Comparison of ENCODE assay signal across 8 mouse cellular contexts in genomic region chr1:55051671-55052070, GRCm38 (mm10). TPM values are rescaled to one million over a fixed set of nuclear protein-coding genes. Genes with fewer than 3 reads are reported as not detected.
DNase-seq lines count a peak whose midpoint lies in the region; ATAC-seq and TF ChIP-seq lines count a peak whose summit lies in the region.

No protein-coding gene starts in this region.

- peaks cover 22% of the 10 kb centered on the region for H3K4me1 ChIP-seq in heart, embryonic 13.5 days
- peaks cover 23% of the 10 kb centered on the region for H3K4me1 ChIP-seq in E14TG2a.4 (replicated peaks; ENCODE audit: low read depth, low read length)
- peaks cover 7% of the 10 kb centered on the region; the same call in 1 of the 2 replicates for H3K4me1 ChIP-seq in forebrain, postnatal 0 days (ENCODE audit: insufficient read depth)
- H3K4me1 ChIP-seq in liver, postnatal 0 days (ENCODE audit: insufficient read depth): peaks cover 19% of the 10 kb centered on the region

- peak overlapping the region; percentile 86 for H3K9ac ChIP-seq in heart, embryonic 13.5 days
- H3K9ac ChIP-seq in forebrain, postnatal 0 days: no peak overlapping the region
- no peak overlapping the region for H3K9ac ChIP-seq in liver, postnatal 0 days (replicated peaks)

- TF ChIP-seq EP300 in liver, postnatal 0 days (IDR thresholded peaks at IDR 0.05; ENCODE audit: low read depth): no peak

- no peak for DNase-seq in heart, adult 18-20 months
- no peak for DNase-seq in forebrain, postnatal 0 days
- no peak for DNase-seq in liver, postnatal 0 days
- no peak for DNase-seq in urinary bladder, postnatal 14 days (ENCODE audit: low spot score)
- no peak for DNase-seq in adrenal gland, adult 2 months
- DNase-seq in left cerebral cortex, adult 18-20 months (ENCODE audit: low spot score in 2 of 2): no peak

- peaks cover 20% of the 10 kb centered on the region for H3K36me3 ChIP-seq in heart, embryonic 13.5 days
- H3K36me3 ChIP-seq in E14TG2a.4 (ENCODE audit: insufficient read depth, low read length): 0 out of 2 replicates have a peak, but pooled peaks cover 13% of the 10 kb centered on the region
- H3K36me3 ChIP-seq in forebrain, postnatal 0 days (ENCODE audit: insufficient read depth): no peaks in the 10 kb centered on the region
- 0 out of 2 replicates have a peak, but pooled peaks cover 5% of the 10 kb centered on the region for H3K36me3 ChIP-seq in liver, postnatal 0 days (replicated peaks; ENCODE audit: insufficient read depth, low read length)

- H3K4me2 ChIP-seq in heart, embryonic 13.5 days: peak overlapping the region; percentile 92
- peak overlapping the region; percentile 77 for H3K4me2 ChIP-seq in forebrain, postnatal 0 days (ENCODE audit: low read depth)
- H3K4me2 ChIP-seq in liver, postnatal 0 days (ENCODE audit: low read depth, low read length): peak overlapping the region; percentile 84

- 85% methylated on average over 3 of the region's 3 CpGs for WGBS in heart, embryonic 13.5 days
- WGBS in forebrain, postnatal 0 days: 73% methylated on average over 3 of the region's 3 CpGs
- WGBS in liver, postnatal 0 days (ENCODE audit: insufficient replicate concordance): 80% methylated on average over 3 of the region's 3 CpGs

- no peaks in the 10 kb centered on the region for H3K27me3 ChIP-seq in heart, embryonic 13.5 days (replicated peaks)
- peaks cover 10% of the 10 kb centered on the region for H3K27me3 ChIP-seq in E14TG2a.4 (ENCODE audit: insufficient read depth, low read length)
- H3K27me3 ChIP-seq in forebrain, postnatal 0 days (ENCODE audit: insufficient read depth, low read length): no peaks in the 10 kb centered on the region
- no peaks in the 10 kb centered on the region for H3K27me3 ChIP-seq in liver, postnatal 0 days (ENCODE audit: insufficient read depth, low read length)

- H3K9me3 ChIP-seq in heart, embryonic 13.5 days: 0 out of 2 replicates have a peak, but pooled peaks cover 3% of the 10 kb centered on the region
- no peaks in the 10 kb centered on the region for H3K9me3 ChIP-seq in E14TG2a.4 (ENCODE audit: low read length)
- H3K9me3 ChIP-seq in forebrain, postnatal 0 days (ENCODE audit: low read length): no peaks in the 10 kb centered on the region
- H3K9me3 ChIP-seq in liver, postnatal 0 days (ENCODE audit: low read length): no peaks in the 10 kb centered on the region

- peak overlapping the region; percentile 73 for H3K4me3 ChIP-seq in heart, embryonic 13.5 days
- peak overlapping the region; percentile 94 for H3K4me3 ChIP-seq in E14TG2a.4 (replicated peaks; ENCODE audit: low read length)
- H3K4me3 ChIP-seq in forebrain, postnatal 0 days (ENCODE audit: low read depth, low read length): no peak overlapping the region
- peak overlapping the region; percentile 66; the same call in 1 of the 2 replicates for H3K4me3 ChIP-seq in liver, postnatal 0 days (ENCODE audit: low read depth, low read length)

- no peak for ATAC-seq in heart, embryonic 13.5 days (ENCODE audit: extremely low read depth, insufficient number of reproducible peaks, low FRiP score, low TSS enrichment)
- no peak for ATAC-seq in forebrain, postnatal 0 days
- no peak for ATAC-seq in liver, postnatal 0 days

- TF ChIP-seq CTCF in E14TG2a.4 (conservative IDR thresholded peaks at IDR 0.05; ENCODE audit: low read length): no peak
- TF ChIP-seq CTCF in forebrain, postnatal 0 days (IDR thresholded peaks at IDR 0.05; ENCODE audit: low read depth): no peak
- no peak for TF ChIP-seq CTCF in liver, postnatal 0 days (IDR thresholded peaks at IDR 0.05; ENCODE audit: low read depth)

- H3K27ac ChIP-seq in heart, embryonic 13.5 days (replicated peaks): peak overlapping the region; percentile 86
- no peak overlapping the region for H3K27ac ChIP-seq in forebrain, postnatal 0 days (ENCODE audit: low read depth, low read length)
- peak overlapping the region; percentile 97 for H3K27ac ChIP-seq in liver, postnatal 0 days (ENCODE audit: low read depth)

RNA-seq across cellular contexts. Expression of gene Coq10b, which starts 0.9 kb away (rescaled TPM):
- 20.9 and 21.4 TPM in 2 replicates for polyA plus RNA-seq in heart, embryonic 13.5 days (2015; fragmentation: Nextera tagmentation; extraction: Ambion mirVana)
- total RNA-seq in heart, adult 18-20 months (2021): 10 to 100 TPM; 33.3 to 33.7 TPM
- total RNA-seq in forebrain, postnatal 0 days (2014; rRNA removed): 26.1 and 28.9 TPM in 2 replicates
- 25.8 and 27.0 TPM in 2 replicates for polyA plus RNA-seq in forebrain, postnatal 0 days (2015; fragmentation: Nextera tagmentation; extraction: Ambion mirVana)
- polyA plus RNA-seq in liver, postnatal 0 days (2015; fragmentation: Nextera tagmentation; extraction: Ambion mirVana): 20.6 and 24.4 TPM in 2 replicates
- 100 to 1,000 TPM in 1 of 2 experiments, 10 to 100 TPM in 1; 89.5 to 135 TPM for total RNA-seq in adrenal gland, adult 2 months (2021)
- polyA plus RNA-seq in adrenal gland, adult 2 months (2012; rRNA removed): 24.3 and 24.4 TPM in 2 replicates
- total RNA-seq in left cerebral cortex, adult 18-20 months (2021): 10 to 100 TPM; 32.2 to 34.1 TPM

RNA-seq across cellular contexts. Expression of gene Sf3b1, which starts 24.4 kb away (rescaled TPM):
- 172 and 198 TPM in 2 replicates for polyA plus RNA-seq in heart, embryonic 13.5 days (2015; fragmentation: Nextera tagmentation; extraction: Ambion mirVana)
- total RNA-seq in heart, adult 18-20 months (2021): 10 to 100 TPM; 66.1 to 77.2 TPM
- total RNA-seq in forebrain, postnatal 0 days (2014; rRNA removed): 242 and 311 TPM in 2 replicates
- polyA plus RNA-seq in forebrain, postnatal 0 days (2015; fragmentation: Nextera tagmentation; extraction: Ambion mirVana): 289 and 308 TPM in 2 replicates
- polyA plus RNA-seq in liver, postnatal 0 days (2015; fragmentation: Nextera tagmentation; extraction: Ambion mirVana): 101 and 117 TPM in 2 replicates
- total RNA-seq in adrenal gland, adult 2 months (2021): 100 to 1,000 TPM; 121 to 124 TPM
- 6.9 and 7.9 TPM in 2 replicates for polyA plus RNA-seq in adrenal gland, adult 2 months (2012; rRNA removed)
- 100 to 1,000 TPM; 141 to 148 TPM for total RNA-seq in left cerebral cortex, adult 18-20 months (2021)

RNA-seq across cellular contexts. Expression of gene Hspe1, which starts 36.3 kb away (rescaled TPM):
- polyA plus RNA-seq in heart, embryonic 13.5 days (2015; fragmentation: Nextera tagmentation; extraction: Ambion mirVana): 306 and 363 TPM in 2 replicates
- total RNA-seq in heart, adult 18-20 months (2021): 100 to 1,000 TPM; 183 to 186 TPM
- 124 and 182 TPM in 2 replicates for total RNA-seq in forebrain, postnatal 0 days (2014; rRNA removed)
- polyA plus RNA-seq in forebrain, postnatal 0 days (2015; fragmentation: Nextera tagmentation; extraction: Ambion mirVana): 257 and 295 TPM in 2 replicates
- 513 and 558 TPM in 2 replicates for polyA plus RNA-seq in liver, postnatal 0 days (2015; fragmentation: Nextera tagmentation; extraction: Ambion mirVana)
- total RNA-seq in adrenal gland, adult 2 months (2021): 100 to 1,000 TPM; 618 to 826 TPM
- 64.2 and 81.1 TPM in 2 replicates for polyA plus RNA-seq in adrenal gland, adult 2 months (2012; rRNA removed)
- 10 to 100 TPM; 88.8 to 95.2 TPM for total RNA-seq in left cerebral cortex, adult 18-20 months (2021)

RNA-seq across cellular contexts. Expression of gene Hspd1, which starts 36.4 kb away (rescaled TPM):
- 432 and 493 TPM in 2 replicates for polyA plus RNA-seq in heart, embryonic 13.5 days (2015; fragmentation: Nextera tagmentation; extraction: Ambion mirVana)
- total RNA-seq in heart, adult 18-20 months (2021): 100 to 1,000 TPM; 420 TPM
- total RNA-seq in forebrain, postnatal 0 days (2014; rRNA removed): 149 and 162 TPM in 2 replicates
- 197 and 238 TPM in 2 replicates for polyA plus RNA-seq in forebrain, postnatal 0 days (2015; fragmentation: Nextera tagmentation; extraction: Ambion mirVana)
- 288 and 295 TPM in 2 replicates for polyA plus RNA-seq in liver, postnatal 0 days (2015; fragmentation: Nextera tagmentation; extraction: Ambion mirVana)
- 1,000 to 10,000 TPM; 1,172 to 1,353 TPM for total RNA-seq in adrenal gland, adult 2 months (2021)
- polyA plus RNA-seq in adrenal gland, adult 2 months (2012; rRNA removed): 38.9 and 40.1 TPM in 2 replicates
- total RNA-seq in left cerebral cortex, adult 18-20 months (2021): 100 to 1,000 TPM; 163 to 173 TPM
